In the genomic region with DNA sequence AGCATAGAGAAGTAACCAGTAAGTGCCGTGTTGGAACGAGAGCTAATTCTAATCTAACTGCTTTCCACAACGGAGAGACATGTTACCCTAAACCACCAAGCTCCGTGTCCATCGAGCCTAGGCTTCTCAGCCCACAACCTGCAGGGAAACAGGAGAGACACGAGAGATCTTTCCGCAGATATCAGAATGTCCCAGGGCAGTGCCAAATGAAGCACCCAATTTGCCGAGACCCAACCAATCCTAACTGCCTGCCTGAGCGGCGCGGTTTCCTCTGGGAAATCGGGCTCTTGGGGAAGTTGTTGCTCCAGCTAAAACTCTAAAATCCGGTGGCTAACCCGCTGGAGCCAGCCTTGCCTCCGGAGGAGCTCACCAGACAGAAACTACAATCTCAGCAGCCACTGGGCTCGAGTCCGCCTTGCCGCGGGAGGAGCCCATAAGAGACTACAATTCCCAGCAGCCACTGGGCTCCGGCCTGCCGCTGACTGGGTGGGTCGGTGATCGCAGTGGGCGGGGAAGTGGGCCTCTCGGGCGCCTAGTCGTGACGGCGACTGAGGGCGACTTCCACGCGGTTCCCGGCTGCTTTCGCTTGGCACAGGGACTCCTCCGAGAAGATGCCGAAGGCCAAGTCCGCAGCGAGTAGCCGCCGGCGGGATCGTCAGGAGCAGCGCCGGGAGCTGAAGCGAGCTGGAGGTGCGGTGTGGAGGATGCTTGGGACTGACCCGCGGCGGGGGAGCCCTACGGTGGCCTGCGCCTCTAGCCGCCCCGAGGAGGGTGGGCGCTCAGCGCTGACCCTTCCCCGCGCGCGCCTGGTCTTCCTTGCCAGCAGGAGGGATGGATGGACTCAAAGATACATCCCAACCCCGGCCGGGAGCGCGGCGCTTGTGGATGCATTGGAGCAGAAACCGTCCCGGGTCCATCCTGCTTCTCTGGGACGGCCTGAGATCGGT, we compare ENCODE assay signal across 8 mouse cellular contexts. TPM values are rescaled to one million over a fixed set of nuclear protein-coding genes. Genes with fewer than 3 reads are reported as not detected.
DNase-seq lines count a peak whose midpoint lies in the region; ATAC-seq and TF ChIP-seq lines count a peak whose summit lies in the region.

A gene (plus strand): TSS at position 534 of the 947 bp plus-strand sequence.

- peaks cover 2% of the 10 kb centered on the region in 2 experiments; a peak in 1 of 4 replicates for H3K4me1 ChIP-seq in ES-E14 (ENCODE audit: control insufficient read depth in 2 of 2, insufficient read depth in 2 of 2, low read length in 2 of 2, poor library complexity in 1 of 2)
- peaks cover 23% of the 10 kb centered on the region for H3K4me1 ChIP-seq in forebrain, embryonic 15.5 days
- H3K4me1 ChIP-seq in lung, adult 2 months (ENCODE audit: control insufficient read depth, insufficient read depth, low read length): peaks cover 8% of the 10 kb centered on the region

- peak within 1 kb of the TSS; percentile 78 to 97 for H3K4me3 ChIP-seq in ES-E14 (ENCODE audit: insufficient read depth in 1 of 2, low read depth in 1 of 2, low read length in 2 of 2, poor library complexity in 1 of 2, severe bottlenecking in 1 of 2)
- peak within 1 kb of the TSS; percentile 68 for H3K4me3 ChIP-seq in forebrain, embryonic 15.5 days
- peak within 1 kb of the TSS; percentile 96 for H3K4me3 ChIP-seq in lung, adult 2 months (replicated peaks; ENCODE audit: extremely low read depth, low read depth, low read length)

- in situ Hi-C loops in ES-E14 (cut with MboI; ENCODE audit: low sequenced_read_pairs in 2 of 2, unreplicated experiment in 2 of 2): no loop called here

- peaks cover 12% of the 10 kb centered on the region for H3K36me3 ChIP-seq in ES-E14 (ENCODE audit: control insufficient read depth, insufficient read depth, low read length, poor library complexity, severe bottlenecking)
- peaks cover 16% of the 10 kb centered on the region for H3K36me3 ChIP-seq in forebrain, embryonic 15.5 days

- no peaks in the 10 kb centered on the region for H3K27me3 ChIP-seq in forebrain, embryonic 15.5 days

- peak within 1 kb of the TSS; percentile 60 for H3K4me2 ChIP-seq in forebrain, embryonic 15.5 days (replicated peaks)

- under 1% methylated on average over 68 of the region's 68 CpGs for WGBS in forebrain, embryonic 15.5 days
- WGBS in lung, adult 2 months: under 1% methylated on average over 68 of the region's 68 CpGs

- no peak for TF ChIP-seq CTCF in lung, adult 2 months (IDR thresholded peaks at IDR 0.05; ENCODE audit: insufficient read depth, low read length)

- intact Hi-C loops in heart, postnatal 25 days (cut with DNase I): loop anchor here (5.0 to 10.0 kb wide), 3 partner anchors 75 to 1098 kb away; a partner anchor contains a TSS

- H3K9me3 ChIP-seq in ES-E14 (ENCODE audit: control insufficient read depth, insufficient read depth, low read depth, low read length): no peaks in the 10 kb centered on the region
- no peaks in the 10 kb centered on the region for H3K9me3 ChIP-seq in forebrain, embryonic 15.5 days

- DNase-seq in ES-E14 (ENCODE audit: low read depth, low spot score): peak; percentile 87
- peak; percentile 94 for DNase-seq in cerebellum, adult 11-12 months
- DNase-seq in heart, postnatal 25 days (ENCODE audit: low spot score): peak; percentile 92
- peak; percentile 96 to 97 for DNase-seq in layer of hippocampus, adult 18-20 months (ENCODE audit: low spot score in 2 of 2)
- peak; percentile 91 for DNase-seq in lung, adult 2 months
- peak; percentile 91 for DNase-seq in thymus, adult 18-20 months

- H3K27ac ChIP-seq in ES-E14 (ENCODE audit: insufficient read depth, low read depth, low read length, poor library complexity, severe bottlenecking): peak within 1 kb of the TSS; percentile 78
- peak within 1 kb of the TSS; percentile 82 for H3K27ac ChIP-seq in forebrain, embryonic 15.5 days (replicated peaks)

- H3K9ac ChIP-seq in ES-E14 (ENCODE audit: insufficient read depth, low read depth, low read length, poor library complexity, severe bottlenecking): peak within 1 kb of the TSS; percentile 97
- H3K9ac ChIP-seq in forebrain, embryonic 15.5 days (replicated peaks): peak within 1 kb of the TSS; percentile 78

- TF ChIP-seq POLR2A in lung, adult 2 months (IDR thresholded peaks at IDR 0.05; ENCODE audit: borderline replicate concordance, extremely low read depth, low read depth, low read length): peak; percentile 58; the same call in 1 of the 2 replicates

- peak; percentile 99 for ATAC-seq in forebrain, embryonic 15.5 days (replicated peaks)
- ATAC-seq in neutrophil, adult 5-6 weeks (ENCODE audit: extremely low read depth, insufficient number of reproducible peaks, low FRiP score, poor library complexity, severe bottlenecking): peak; percentile 100

TF ChIP-seq in ES-E14, 5 proteins besides CTCF, POLR2A, EP300 and RAD21:
- peak; percentile 6; the same call in 1 of the 2 replicates for TF ChIP-seq ZNF384 (IDR thresholded peaks at IDR 0.05; ENCODE audit: low read depth, low read length)
- TF ChIP-seq ZC3H11A (IDR thresholded peaks at IDR 0.05; ENCODE audit: borderline replicate concordance, low read depth, low read length): no peak
- TF ChIP-seq CHD2 (IDR thresholded peaks at IDR 0.05; ENCODE audit: low read depth, low read length): peak; percentile 27; the same call in 1 of the 2 replicates
- TF ChIP-seq MAFK (IDR thresholded peaks at IDR 0.05; ENCODE audit: insufficient read depth, low read depth, low read length): no peak
- peak; percentile 92 for TF ChIP-seq HCFC1 (IDR thresholded peaks at IDR 0.05; ENCODE audit: borderline replicate concordance, insufficient read depth, low read length)

RNA-seq across cellular contexts. Expression of the gene that starts here (rescaled TPM):
- total RNA-seq in ES-E14 (2012; rRNA removed): 45.9 and 58.1 TPM in 2 replicates
- polyA plus RNA-seq in forebrain, embryonic 15.5 days (2015; fragmentation: Nextera tagmentation; extraction: Ambion mirVana): 42.4 and 43.4 TPM in 2 replicates
- total RNA-seq in heart, postnatal 25 days (2021): 1 to 10 TPM; 7.3 to 7.6 TPM
- 10 to 100 TPM; 20.9 to 21.6 TPM for total RNA-seq in layer of hippocampus, adult 18-20 months (2021)
- 3.6 and 4.9 TPM in 2 replicates for polyA plus RNA-seq in lung, adult 2 months (2012; rRNA removed)
- 11.8 and 13.3 TPM in 2 replicates for total RNA-seq in neutrophil, adult 5-6 weeks (2017)

Comparison
In these comparisons a context has a peak if more than half of its experiments do, and no peak if none do; other contexts are left out.
1. Peak in every context shown above with its lines: DNase-seq, ATAC-seq, H3K4me3 ChIP-seq and H3K27ac ChIP-seq.